Mouse (Mus musculus) midbrain, embryonic 16.5 days (tissue): ENCODE results near the gene Psmc1. TPM values are rescaled to one million over a fixed set of nuclear protein-coding genes. Genes with fewer than 3 reads are reported as not detected.

Experiments
- ATAC-seq: fragments of 200-750 bp; cut with Nextera tagmentation; 2 replicates; pipeline ENCODE4 v1.8.0; 2017; ENCODE audit warnings: moderate TSS enrichment
- H3K27ac ChIP-seq: fragments of 300-500 bp; sonication (generic); 2 replicates; pipeline ENCODE4 v1.5.1; 2014; ENCODE audit warnings: mild to moderate bottlenecking, low read length, mixed read lengths
- H3K27me3 ChIP-seq: fragments of 300-500 bp; sonication (generic); 2 replicates; pipeline ENCODE4 v1.6.1; 2014; ENCODE audit warnings: low read depth, low read length, mixed read lengths; ENCODE audit not compliant: control insufficient read depth, insufficient read depth
- H3K36me3 ChIP-seq: fragments of 300-500 bp; sonication (generic); 2 replicates; pipeline ENCODE4 v1.6.1; 2014; ENCODE audit warnings: mild to moderate bottlenecking, low read length, moderate library complexity, mixed read lengths; ENCODE audit not compliant: control insufficient read depth, insufficient read depth
- H3K4me1 ChIP-seq: fragments of 300-500 bp; sonication (generic); 2 replicates; pipeline ENCODE4 v1.6.1; 2014; ENCODE audit warnings: mild to moderate bottlenecking, low read length, mixed read lengths; ENCODE audit not compliant: control insufficient read depth, insufficient read depth
- H3K4me2 ChIP-seq: fragments of 300-500 bp; sonication (generic); 2 replicates; pipeline ENCODE4 v1.6.1; 2014; ENCODE audit warnings: mild to moderate bottlenecking, low read length, mixed read lengths
- H3K4me3 ChIP-seq: fragments of 300-500 bp; sonication (generic); 2 replicates; pipeline ENCODE4 v1.5.1; 2014; ENCODE audit warnings: low read depth, mild to moderate bottlenecking, low read length, moderate library complexity, mixed read lengths
- H3K9ac ChIP-seq: fragments of 300-500 bp; sonication (generic); 2 replicates; pipeline ENCODE4 v1.6.1; 2014; ENCODE audit warnings: low read depth, low read length, mixed read lengths
- H3K9me3 ChIP-seq: fragments of 300-500 bp; sonication (generic); replicated peaks from 2 replicates; pipeline ENCODE4 v1.6.1; 2014; ENCODE audit warnings: mild to moderate bottlenecking, low read length, mixed read lengths; ENCODE audit not compliant: control insufficient read depth, poor library complexity, severe bottlenecking
- WGBS: fragments of 180-500 bp; shearing (Covaris S2); extraction: QIAGEN DNeasy Blood & Tissue Kit; methylation state at CpG from one replicate; pipeline ENCODE4 v1.1.7; 2014; 5-methylcytosine and 5-hydroxymethylcytosine counted together
- polyA plus RNA-seq: library from polyadenylated mRNA; unstranded; fragments of >200 nt; fragmentation: Nextera tagmentation; extraction: Ambion mirVana; gene quantifications from 2 replicates; pipeline ENCODE4 v1.2.1, GENCODE M21; 2015

Gene Psmc1
- polyA plus RNA-seq = 270 and 286 TPM in 2 replicates

DNA sequence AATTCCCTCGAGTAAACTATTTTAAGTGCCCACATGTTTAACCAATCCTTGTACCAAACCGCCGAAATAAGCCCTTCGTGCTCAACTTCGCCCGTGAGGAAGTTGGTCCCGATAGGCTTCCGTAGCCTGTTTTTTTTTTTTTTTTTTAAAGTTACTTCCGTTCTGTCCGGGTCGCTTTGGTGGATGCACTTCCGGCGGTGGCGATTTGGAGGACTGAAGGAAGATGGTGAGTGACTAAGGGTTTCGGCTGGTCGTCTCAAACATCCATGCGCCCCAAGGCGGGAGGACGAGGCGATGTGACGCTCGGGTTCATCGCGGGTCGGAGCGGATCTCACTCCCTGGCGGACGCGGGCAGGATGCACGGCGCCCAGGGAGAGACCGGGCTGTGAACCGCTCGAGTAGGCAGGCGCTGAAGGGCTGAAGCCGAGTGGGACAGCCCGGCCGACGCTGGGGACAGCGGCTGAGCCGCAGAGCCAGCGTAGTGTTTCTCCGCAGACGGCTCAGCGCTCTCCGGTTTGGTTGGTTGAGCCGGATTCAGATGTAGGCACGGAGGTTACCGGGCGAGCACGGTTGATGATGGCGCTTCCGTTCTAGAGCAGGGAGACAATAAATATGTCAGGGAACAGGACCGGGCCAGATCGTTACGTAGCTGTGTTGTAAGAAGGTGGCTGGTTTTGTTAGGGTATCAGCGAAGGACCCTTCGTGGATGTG is at the start of gene Psmc1:
Gene Psmc1, plus strand, starts transcription at position 169 of the 711 bp plus-strand sequence.
- Histone ChIP-seq H3K36me3 (peaks cover 14% of the 10 kb centered on the region), H3K9ac (peak within 1 kb of the TSS; percentile 96), H3K4me1 (peaks cover 11% of the 10 kb centered on the region), H3K9me3 (no peaks in the 10 kb centered on the region), H3K4me2 (peak within 1 kb of the TSS; percentile 90), H3K4me3 (peak within 1 kb of the TSS; percentile 98), H3K27ac (peak within 1 kb of the TSS; percentile 93), H3K27me3 (no peaks in the 10 kb centered on the region)
- peak; percentile 85 for ATAC-seq
- under 1% methylated on average over 58 of the region's 58 CpGs for WGBS

DNA sequence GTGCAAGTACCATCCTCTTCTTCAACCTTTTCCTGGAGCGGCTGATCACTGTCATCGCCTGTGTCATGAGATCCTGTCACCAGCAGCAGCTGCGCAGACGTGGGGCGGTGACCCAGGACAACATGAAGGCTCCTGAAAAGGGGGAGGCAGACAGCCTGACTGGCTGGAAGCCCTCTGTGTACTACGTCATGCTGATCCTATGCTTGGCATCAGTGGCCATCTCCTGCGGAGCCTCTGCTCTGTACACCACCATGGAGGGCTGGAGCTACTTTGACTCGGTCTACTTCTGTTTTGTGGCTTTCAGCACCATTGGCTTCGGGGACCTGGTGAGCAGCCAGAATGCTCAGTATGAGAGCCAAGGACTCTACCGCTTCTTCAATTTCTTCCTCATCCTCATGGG is 48.9 kb upstream of the Psmc1 start:
- 93% methylated on average over 10 of the region's 10 CpGs for WGBS
- H3K4me1 ChIP-seq = no peaks in the 10 kb centered on the region
- no peak overlapping the region for H3K27ac ChIP-seq
- H3K9me3 ChIP-seq = no peaks in the 10 kb centered on the region
- H3K9ac ChIP-seq = no peak overlapping the region
- no peaks in the 10 kb centered on the region for H3K36me3 ChIP-seq
- H3K4me3 ChIP-seq = no peak overlapping the region
- H3K27me3 ChIP-seq = no peaks in the 10 kb centered on the region
- no peak overlapping the region for H3K4me2 ChIP-seq
- no peak for ATAC-seq

DNA sequence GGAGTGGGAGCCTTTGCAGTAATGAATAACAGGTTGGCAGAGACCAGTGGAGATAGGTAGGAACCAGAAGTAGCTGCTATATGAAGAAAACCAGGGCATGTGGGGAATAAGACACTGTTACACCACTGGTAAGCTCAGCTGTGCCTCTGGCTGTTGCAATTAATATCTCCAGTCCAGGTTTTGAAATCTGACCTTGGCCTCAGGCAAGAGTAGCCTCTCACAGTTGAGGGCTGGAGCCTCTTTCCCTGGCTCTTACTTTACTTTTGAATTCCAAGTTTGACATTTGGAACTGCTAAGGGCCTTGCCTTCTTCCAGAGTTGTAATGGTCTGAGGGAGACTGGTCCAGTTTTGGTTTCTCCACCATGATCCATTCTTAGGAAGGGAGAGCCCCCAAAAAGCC is 48.1 kb upstream of the Psmc1 start:
- Histone ChIP-seq H3K36me3 (no peaks in the 10 kb centered on the region), H3K4me2 (no peak overlapping the region), H3K9me3 (no peaks in the 10 kb centered on the region), H3K4me1 (no peaks in the 10 kb centered on the region), H3K27ac (no peak overlapping the region), H3K9ac (no peak overlapping the region), H3K27me3 (no peaks in the 10 kb centered on the region), H3K4me3 (no peak overlapping the region)
- no peak for ATAC-seq

DNA sequence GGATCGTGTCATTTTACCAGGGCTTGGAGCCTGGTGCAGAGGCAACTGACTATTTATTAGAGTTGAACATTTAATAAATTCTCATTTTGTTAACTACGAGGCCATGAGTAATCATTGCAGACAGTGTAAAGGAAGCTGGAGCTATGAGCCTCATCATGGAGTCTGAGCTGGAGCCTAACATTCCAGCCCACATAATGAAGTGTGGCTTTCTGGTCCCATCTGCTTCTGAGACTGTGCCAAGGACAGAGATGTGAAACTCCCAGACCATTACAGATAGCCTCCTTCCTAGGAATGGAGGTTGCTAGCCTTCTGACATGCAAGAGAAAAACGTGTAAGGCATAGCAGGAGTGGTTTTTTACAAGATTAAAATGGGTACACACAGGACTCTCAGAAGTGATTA is 47.4 kb upstream of the Psmc1 start:
- Histone ChIP-seq H3K27ac (no peak overlapping the region), H3K4me2 (no peak overlapping the region), H3K9me3 (no peaks in the 10 kb centered on the region), H3K36me3 (no peaks in the 10 kb centered on the region), H3K4me3 (no peak overlapping the region), H3K4me1 (no peaks in the 10 kb centered on the region), H3K9ac (no peak overlapping the region), H3K27me3 (no peaks in the 10 kb centered on the region)
- 75% methylated on average over 3 of the region's 3 CpGs for WGBS
- no peak for ATAC-seq

GRCm38 (mm10) chr12:100065109-100065508 is 44.8 kb upstream of the Psmc1 start:
- 85% methylated on average over 3 of the region's 3 CpGs for WGBS
- H3K9me3 ChIP-seq = no peaks in the 10 kb centered on the region
- H3K36me3 ChIP-seq = no peaks in the 10 kb centered on the region
- H3K4me1 ChIP-seq = no peaks in the 10 kb centered on the region
- no peaks in the 10 kb centered on the region for H3K27me3 ChIP-seq
- H3K27ac ChIP-seq = no peak overlapping the region
- no peak overlapping the region for H3K9ac ChIP-seq
- no peak overlapping the region for H3K4me2 ChIP-seq
- ATAC-seq = no peak
- no peak overlapping the region for H3K4me3 ChIP-seq

- Histone ChIP-seq H3K27me3 (no peaks in the 10 kb centered on the region), H3K36me3 (no peaks in the 10 kb centered on the region), H3K27ac (no peak overlapping the region), H3K9ac (no peak overlapping the region), H3K4me2 (no peak overlapping the region), H3K9me3 (no peaks in the 10 kb centered on the region), H3K4me1 (no peaks in the 10 kb centered on the region), H3K4me3 (no peak overlapping the region)
- WGBS = 93% methylated on average over 5 of the region's 5 CpGs
- ATAC-seq = no peak
Observed at GRCm38 (mm10) chr12:100067477-100067876, 42.5 kb upstream of the Psmc1 start.

- H3K36me3 ChIP-seq = no peaks in the 10 kb centered on the region
- H3K27ac ChIP-seq = no peak overlapping the region
- no peaks in the 10 kb centered on the region for H3K27me3 ChIP-seq
- H3K4me1 ChIP-seq = no peaks in the 10 kb centered on the region
- no peaks in the 10 kb centered on the region for H3K9me3 ChIP-seq
- WGBS = 64% methylated on average over 4 of the region's 4 CpGs
- H3K4me2 ChIP-seq = no peak overlapping the region
- H3K4me3 ChIP-seq = no peak overlapping the region
- H3K9ac ChIP-seq = no peak overlapping the region
- ATAC-seq = no peak
Observed at GRCm38 (mm10) chr12:100073201-100073672, 36.7 kb upstream of the Psmc1 start.

GRCm38 (mm10) chr12:100075715-100076114 is 34.2 kb upstream of the Psmc1 start:
- Histone ChIP-seq H3K4me2 (no peak overlapping the region), H3K36me3 (no peaks in the 10 kb centered on the region), H3K9ac (no peak overlapping the region), H3K9me3 (no peaks in the 10 kb centered on the region), H3K4me1 (no peaks in the 10 kb centered on the region), H3K4me3 (no peak overlapping the region), H3K27me3 (no peaks in the 10 kb centered on the region), H3K27ac (no peak overlapping the region)
- 52% methylated on average over 4 of the region's 4 CpGs for WGBS
- ATAC-seq = no peak

DNA sequence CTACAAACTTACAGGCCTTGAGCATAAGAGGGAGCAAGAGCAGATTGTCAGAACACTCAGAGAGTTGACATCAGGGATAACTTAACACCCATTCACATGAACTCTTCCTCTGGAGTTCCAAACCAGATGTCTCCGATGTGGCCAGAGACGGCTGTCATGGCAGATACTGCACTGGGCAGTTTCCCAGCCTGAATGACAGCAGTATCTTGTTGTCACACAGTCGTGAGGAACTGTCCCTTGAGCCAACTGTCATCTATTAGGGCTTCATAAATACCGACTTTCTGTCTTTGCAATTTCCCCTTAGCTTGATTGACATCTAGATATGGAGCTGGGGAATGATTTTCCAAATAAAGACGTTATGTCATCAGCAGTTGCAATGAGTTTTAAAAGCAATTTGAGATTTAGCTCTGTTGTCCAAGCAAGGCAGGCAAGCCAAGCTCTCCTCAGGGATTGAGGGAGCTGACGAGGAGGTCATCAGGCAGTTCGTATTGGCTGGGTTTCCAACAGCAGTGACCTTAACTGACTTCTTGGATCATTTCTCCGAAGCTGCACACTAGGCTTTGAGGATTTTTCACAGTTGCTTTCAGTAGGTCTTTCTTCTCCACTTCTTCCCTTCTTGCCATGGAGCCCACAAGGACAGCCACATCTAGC is 30.2 kb upstream of the Psmc1 start:
- Histone ChIP-seq H3K4me2 (no peak overlapping the region), H3K9ac (no peak overlapping the region), H3K4me3 (no peak overlapping the region), H3K9me3 (no peaks in the 10 kb centered on the region), H3K27me3 (no peaks in the 10 kb centered on the region), H3K36me3 (no peaks in the 10 kb centered on the region), H3K4me1 (no peaks in the 10 kb centered on the region), H3K27ac (no peak overlapping the region)
- 84% methylated on average over 8 of the region's 8 CpGs for WGBS
- no peak for ATAC-seq
